Mouse (Mus musculus) bone marrow, adult 2 months (tissue): ENCODE data around the gene 4930505A04Rik.

Source experiments
- CTCF ChIP-seq: fragments of 200-500 bp; IDR thresholded peaks from 2 replicates; pipeline ENCODE4 v1.5.1; 2011; ENCODE audit warnings: low read length, control low read depth; ENCODE audit not compliant: control insufficient read depth, insufficient read depth
- POLR2A ChIP-seq: fragments of 200-500 bp; IDR thresholded peaks from 2 replicates; pipeline ENCODE4 v1.6.1; 2011; ENCODE audit warnings: low read depth, mild to moderate bottlenecking, control low read depth, low read length, borderline replicate concordance; ENCODE audit not compliant: control insufficient read depth

GRCm38 (mm10) chr11:30383076-30383475 is 88.6 kb downstream of the 4930505A04Rik start:
- TF ChIP-seq POLR2A, result no peak
- no peak for TF ChIP-seq CTCF
